Mouse (Mus musculus): ENCODE results near the gene Mgmt.

- TF ChIP-seq CTCF (IDR thresholded peaks at IDR 0.05; ENCODE audit: low read depth, low read length) (no peak), POLR2A (IDR thresholded peaks at IDR 0.05; ENCODE audit: borderline replicate concordance, low read depth, low read length) (no peak)
Observed at GRCm38 (mm10) chr7:137020195-137020594, 125.8 kb downstream of the Mgmt start.

Data from bone marrow macrophage, adult 2 months (primary cell).